Comparison of ENCODE assay signal across 12 mouse cellular contexts in the genomic region with DNA sequence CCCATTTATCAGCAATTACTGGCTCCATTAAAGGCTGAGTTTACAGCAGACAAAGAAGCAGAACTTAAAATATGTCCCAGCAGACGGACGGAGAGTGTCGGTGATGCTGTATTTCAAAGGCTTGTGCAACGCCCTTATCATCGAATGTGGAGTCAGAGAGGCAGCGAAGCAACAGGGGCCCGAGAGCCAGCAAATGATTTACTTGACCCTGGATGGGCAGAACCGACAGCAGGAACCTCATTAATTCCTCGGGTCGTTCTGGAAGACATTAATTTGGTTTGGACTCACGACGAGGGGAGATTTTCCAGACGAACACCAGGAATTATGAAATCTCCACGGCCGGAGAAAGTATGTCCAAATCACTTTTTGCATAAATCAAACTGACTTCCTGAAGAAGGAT.
DNase-seq lines count a peak whose midpoint lies in the region; TF ChIP-seq lines count a peak whose summit lies in the region.
"Had no signal": no experiment of that assay in that cellular context is flagged by ENCODE, and none has a peak within 500 bp of the region (broad histone marks: within the 10 kb centered on the region; RNA-seq: fewer than 3 reads in every experiment).

No protein-coding gene starts in this region.

- H3K4me3 ChIP-seq in left cerebral cortex, adult 2 months = no peak overlapping the region
- H3K4me3 ChIP-seq: liver, embryonic 13.5 days; midbrain, embryonic 15.5 days; neural tube, embryonic 12.5 days had no signal

- no peak for TF ChIP-seq CTCF in left cerebral cortex, adult 2 months (IDR thresholded peaks at IDR 0.05)

- intact Hi-C loops in left cerebral cortex, adult 2 months (cut with DNase I) = no loop called here

- DNase-seq in kidney, postnatal 10 days = peak; percentile 10
- DNase-seq in kidney, adult 8-10 months = no peak
- peak; percentile 17 for DNase-seq in 416B (ENCODE audit: low read depth)
- DNase-seq in adrenal gland, postnatal 25 days = peak; percentile 4
- DNase-seq in lung, postnatal 14 days = peak; percentile 45
- DNase-seq in left cerebral cortex, adult 2 months (ENCODE audit: extremely low spot score in 1 of 2, low spot score in 2 of 2) = no peak
- DNase-seq in spleen, adult 18-20 months = no peak
- DNase-seq: forebrain, postnatal 0 days; liver, embryonic 13.5 days; thymus, adult 2 months had no signal

- no peak overlapping the region for H3K27ac ChIP-seq in left cerebral cortex, adult 2 months
- H3K27ac ChIP-seq: liver, embryonic 13.5 days; midbrain, embryonic 15.5 days; neural tube, embryonic 12.5 days had no signal

Comparison
In these comparisons a context has a peak if more than half of its experiments do, and no peak if none do; other contexts are left out.
1. DNase-seq: peak in kidney, postnatal 10 days (single experiment), 416B (single experiment), adrenal gland, postnatal 25 days (single experiment) and lung, postnatal 14 days (single experiment); none in kidney, adult 8-10 months (0 of 2), left cerebral cortex, adult 2 months (0 of 2) and spleen, adult 18-20 months (0 of 2).